Mouse (Mus musculus): ENCODE results near the gene Tom1l2.

GRCm38 (mm10) chr11:60334124-60334523 is 18.6 kb downstream of the Tom1l2 start:
- TF ChIP-seq EP300 (IDR thresholded peaks at IDR 0.05), result no peak
- no peak for TF ChIP-seq CTCF (IDR thresholded peaks at IDR 0.05)
